Mouse (Mus musculus) ZHBTc4 (cell line): ENCODE measurements around the gene Clic3.

ENCODE experiments used
- DNase-seq: peaks from one replicate; pipeline ENCODE4 v3.0.0-alpha.2; 2011; ENCODE audit warnings: low read depth, low spot score

The Clic3 gene

GRCm38 (mm10) chr2:25442682-25443081, 14.0 kb upstream of the Clic3 start:
- no peak for DNase-seq

GRCm38 (mm10) chr2:25450853-25451647, 5.6 kb upstream of the Clic3 start:
- no peak for DNase-seq

GRCm38 (mm10) chr2:25452951-25453350, 3.7 kb upstream of the Clic3 start:
- no peak for DNase-seq

- no peak for DNase-seq
These were observed 621 bp downstream of the Clic3 start for GRCm38 (mm10) chr2:25457022-25457896.

- DNase-seq = no peak
These were observed 2.3 kb downstream of the Clic3 start for GRCm38 (mm10) chr2:25458911-25459310.

GRCm38 (mm10) chr2:25460135-25460534, 3.5 kb downstream of the Clic3 start:
- DNase-seq = no peak

- peak; percentile 99 for DNase-seq
These were observed 4.1 kb downstream of the Clic3 start, which contains the start of gene Paxx for GRCm38 (mm10) chr2:25460551-25461309. Paxx (minus strand) TSS chr2:25461094.

- DNase-seq = no peak
These were observed 4.8 kb downstream of the Clic3 start for GRCm38 (mm10) chr2:25461407-25461806.

- no peak for DNase-seq
These were observed 7.0 kb downstream of the Clic3 start for GRCm38 (mm10) chr2:25463630-25464029.

- no peak for DNase-seq
These were observed 8.6 kb downstream of the Clic3 start for GRCm38 (mm10) chr2:25465256-25465655.

- no peak for DNase-seq
These were observed 9.4 kb downstream of the Clic3 start for GRCm38 (mm10) chr2:25465816-25466635.

- DNase-seq = no peak
These were observed 11.1 kb downstream of the Clic3 start for GRCm38 (mm10) chr2:25467606-25468303.

GRCm38 (mm10) chr2:25468962-25469915, 12.6 kb downstream of the Clic3 start:
- no peak for DNase-seq

GRCm38 (mm10) chr2:25469969-25470368, 13.3 kb downstream of the Clic3 start, which contains the start of gene Ptgds:
Ptgds (minus strand) TSS chr2:25470046.
- DNase-seq = no peak

GRCm38 (mm10) chr2:25472550-25472949, 15.9 kb downstream of the Clic3 start:
- DNase-seq = no peak

- DNase-seq = no peak
These were observed 20.9 kb downstream of the Clic3 start for GRCm38 (mm10) chr2:25477541-25477940.

- no peak for DNase-seq
These were observed 21.5 kb downstream of the Clic3 start for GRCm38 (mm10) chr2:25477967-25478675.

GRCm38 (mm10) chr2:25479551-25480311, 23.1 kb downstream of the Clic3 start:
- no peak for DNase-seq
